Mouse (Mus musculus) stomach, embryonic 15.5 days (tissue): Measurements from ENCODE around the gene Atp8a2. TPM values are rescaled to one million over a fixed set of nuclear protein-coding genes. Genes with fewer than 3 reads are reported as not detected.

Experiments
- ATAC-seq: fragments of 200-750 bp; cut with Nextera tagmentation; 2 replicates; pipeline ENCODE4 v1.8.0; 2017; ENCODE audit warnings: low read depth, moderate number of reproducible peaks, moderate TSS enrichment; ENCODE audit not compliant: insufficient read depth, low FRiP score
- H3K27ac ChIP-seq: fragments of 300-500 bp; sonication (generic); 2 replicates; pipeline ENCODE4 v1.5.1; 2015; ENCODE audit warnings: mild to moderate bottlenecking, inconsistent platforms
- H3K27me3 ChIP-seq: fragments of 300-500 bp; sonication (generic); replicated peaks from 2 replicates; pipeline ENCODE4 v1.6.1; 2015; ENCODE audit warnings: inconsistent platforms
- H3K36me3 ChIP-seq: fragments of 300-500 bp; sonication (generic); 2 replicates; pipeline ENCODE4 v1.6.1; 2015; ENCODE audit warnings: inconsistent platforms
- H3K4me1 ChIP-seq: fragments of 300-500 bp; sonication (generic); 2 replicates; pipeline ENCODE4 v1.6.1; 2015; ENCODE audit warnings: inconsistent platforms
- H3K4me2 ChIP-seq: fragments of 300-500 bp; sonication (generic); 2 replicates; pipeline ENCODE4 v1.6.1; 2015; ENCODE audit warnings: mild to moderate bottlenecking, inconsistent platforms
- H3K4me3 ChIP-seq: fragments of 300-500 bp; sonication (generic); replicated peaks from 2 replicates; pipeline ENCODE4 v1.5.1; 2015; ENCODE audit warnings: inconsistent platforms
- H3K9ac ChIP-seq: fragments of 300-500 bp; sonication (generic); 2 replicates; pipeline ENCODE4 v1.6.1; 2015; ENCODE audit warnings: inconsistent platforms
- H3K9me3 ChIP-seq: fragments of 300-500 bp; sonication (generic); 2 replicates; pipeline ENCODE4 v1.6.1; 2016; ENCODE audit warnings: inconsistent platforms
- WGBS: fragments of 180-500 bp; shearing (Covaris S2); methylation state at CpG from one replicate; pipeline ENCODE4 v1.1.7; 2015; 5-methylcytosine and 5-hydroxymethylcytosine counted together
- polyA plus RNA-seq: library from polyadenylated mRNA; unstranded; fragments of >200 nt; fragmentation: Nextera tagmentation; extraction: Ambion mirVana; gene quantifications from 2 replicates; pipeline ENCODE4 v1.2.1, GENCODE M21; 2015

The Atp8a2 gene
- polyA plus RNA-seq, 1 experiment from 2014 or later, result 6.0 TPM

- no peak overlapping the region for H3K9ac ChIP-seq
- H3K9me3 ChIP-seq, result no peaks in the 10 kb centered on the region
- no peak for ATAC-seq
- H3K4me3 ChIP-seq, result no peak overlapping the region
- 89% methylated on average over 4 of the region's 4 CpGs for WGBS
- H3K27ac ChIP-seq, result no peak overlapping the region
- no peaks in the 10 kb centered on the region for H3K27me3 ChIP-seq
- H3K4me1 ChIP-seq, result no peaks in the 10 kb centered on the region
- no peak overlapping the region for H3K4me2 ChIP-seq
- H3K36me3 ChIP-seq, result no peaks in the 10 kb centered on the region
These were observed 58.6 kb downstream of the Atp8a2 start for GRCm38 (mm10) chr14:60138339-60138738.

- Histone ChIP-seq H3K36me3 (no peaks in the 10 kb centered on the region), H3K4me2 (no peak overlapping the region), H3K4me1 (no peaks in the 10 kb centered on the region), H3K27me3 (no peaks in the 10 kb centered on the region), H3K9ac (no peak overlapping the region), H3K9me3 (no peaks in the 10 kb centered on the region), H3K4me3 (no peak overlapping the region), H3K27ac (no peak overlapping the region)
- no peak for ATAC-seq
- 65% methylated on average over 6 of the region's 6 CpGs for WGBS
These were observed 59.2 kb downstream of the Atp8a2 start for GRCm38 (mm10) chr14:60137812-60138211.

- Histone ChIP-seq H3K9me3 (no peaks in the 10 kb centered on the region), H3K9ac (no peak overlapping the region), H3K4me1 (no peaks in the 10 kb centered on the region), H3K36me3 (no peaks in the 10 kb centered on the region), H3K4me3 (no peak overlapping the region), H3K27me3 (no peaks in the 10 kb centered on the region), H3K4me2 (no peak overlapping the region), H3K27ac (no peak overlapping the region)
- no peak for ATAC-seq
- WGBS, result 83% methylated on average over 4 of the region's 4 CpGs
These were observed 61.2 kb downstream of the Atp8a2 start for GRCm38 (mm10) chr14:60135801-60136200.

GRCm38 (mm10) chr14:60134720-60135119 is 62.3 kb downstream of the Atp8a2 start:
- no peak overlapping the region for H3K27ac ChIP-seq
- ATAC-seq, result no peak
- H3K4me3 ChIP-seq, result no peak overlapping the region
- no peaks in the 10 kb centered on the region for H3K9me3 ChIP-seq
- WGBS, result 73% methylated on average over 9 of the region's 9 CpGs
- H3K9ac ChIP-seq, result no peak overlapping the region
- no peaks in the 10 kb centered on the region for H3K4me1 ChIP-seq
- no peaks in the 10 kb centered on the region for H3K36me3 ChIP-seq
- H3K27me3 ChIP-seq, result no peaks in the 10 kb centered on the region
- no peak overlapping the region for H3K4me2 ChIP-seq

- H3K4me1 ChIP-seq, result no peaks in the 10 kb centered on the region
- H3K27me3 ChIP-seq, result no peaks in the 10 kb centered on the region
- no peaks in the 10 kb centered on the region for H3K36me3 ChIP-seq
- no peak overlapping the region for H3K9ac ChIP-seq
- no peak overlapping the region for H3K4me3 ChIP-seq
- H3K9me3 ChIP-seq, result no peaks in the 10 kb centered on the region
- H3K27ac ChIP-seq, result no peak overlapping the region
- ATAC-seq, result no peak
- 79% methylated on average over 9 of the region's 9 CpGs for WGBS
- H3K4me2 ChIP-seq, result no peak overlapping the region
These were observed 65.6 kb downstream of the Atp8a2 start for GRCm38 (mm10) chr14:60131196-60131876.

GRCm38 (mm10) chr14:60129564-60129963 is 67.4 kb downstream of the Atp8a2 start:
- Histone ChIP-seq H3K36me3 (no peaks in the 10 kb centered on the region), H3K9ac (no peak overlapping the region), H3K27me3 (no peaks in the 10 kb centered on the region), H3K27ac (no peak overlapping the region), H3K9me3 (no peaks in the 10 kb centered on the region), H3K4me1 (no peaks in the 10 kb centered on the region), H3K4me3 (no peak overlapping the region), H3K4me2 (no peak overlapping the region)
- ATAC-seq, result no peak
- WGBS, result 83% methylated on average over 5 of the region's 5 CpGs

- Histone ChIP-seq H3K27ac (no peak overlapping the region), H3K4me2 (no peak overlapping the region), H3K9ac (no peak overlapping the region), H3K9me3 (no peaks in the 10 kb centered on the region), H3K4me3 (no peak overlapping the region), H3K4me1 (no peaks in the 10 kb centered on the region), H3K27me3 (no peaks in the 10 kb centered on the region), H3K36me3 (no peaks in the 10 kb centered on the region)
- no peak for ATAC-seq
- 79% methylated on average over 9 of the region's 9 CpGs for WGBS
These were observed 71.8 kb downstream of the Atp8a2 start for GRCm38 (mm10) chr14:60125202-60125601.

GRCm38 (mm10) chr14:60121572-60121971 is 75.4 kb downstream of the Atp8a2 start:
- H3K4me3 ChIP-seq, result no peak overlapping the region
- H3K36me3 ChIP-seq, result no peaks in the 10 kb centered on the region
- WGBS, result 48% methylated on average over 10 of the region's 10 CpGs
- no peaks in the 10 kb centered on the region for H3K27me3 ChIP-seq
- H3K4me2 ChIP-seq, result no peak overlapping the region
- ATAC-seq, result no peak
- H3K27ac ChIP-seq, result no peak overlapping the region
- no peaks in the 10 kb centered on the region for H3K9me3 ChIP-seq
- H3K9ac ChIP-seq, result no peak overlapping the region
- H3K4me1 ChIP-seq, result no peaks in the 10 kb centered on the region

GRCm38 (mm10) chr14:60117792-60118585 is 79.0 kb downstream of the Atp8a2 start:
- WGBS, result 67% methylated on average over 9 of the region's 9 CpGs
- no peaks in the 10 kb centered on the region for H3K36me3 ChIP-seq
- H3K4me3 ChIP-seq, result no peak overlapping the region
- no peak overlapping the region for H3K4me2 ChIP-seq
- H3K27ac ChIP-seq, result no peak overlapping the region
- no peak for ATAC-seq
- no peaks in the 10 kb centered on the region for H3K4me1 ChIP-seq
- no peak overlapping the region for H3K9ac ChIP-seq
- no peaks in the 10 kb centered on the region for H3K27me3 ChIP-seq
- H3K9me3 ChIP-seq, result no peaks in the 10 kb centered on the region

- Histone ChIP-seq H3K9ac (no peak overlapping the region), H3K4me2 (peak overlapping the region; percentile 64), H3K27me3 (no peaks in the 10 kb centered on the region), H3K4me1 (0 out of 2 replicates have a peak, but pooled peaks cover 6% of the 10 kb centered on the region), H3K27ac (no peak overlapping the region), H3K4me3 (peak overlapping the region; percentile 34), H3K36me3 (no peaks in the 10 kb centered on the region), H3K9me3 (no peaks in the 10 kb centered on the region)
- ATAC-seq, result peak; percentile 76; the same call in 1 of the 2 replicates
- 17% methylated on average over 18 of the region's 33 CpGs for WGBS
These were observed 109.9 kb downstream of the Atp8a2 start for GRCm38 (mm10) chr14:60086808-60087725.

GRCm38 (mm10) chr14:60086254-60086807 is 110.6 kb downstream of the Atp8a2 start:
- ATAC-seq, result no peak
- H3K27ac ChIP-seq, result no peak overlapping the region

More at GRCm38 (mm10) chr14:60086254-60086807, 110.6 kb downstream of the Atp8a2 start:
- Histone ChIP-seq H3K4me2 (peak overlapping the region; percentile 64), H3K27me3 (no peaks in the 10 kb centered on the region), H3K9me3 (no peaks in the 10 kb centered on the region), H3K36me3 (no peaks in the 10 kb centered on the region), H3K4me1 (0 out of 2 replicates have a peak, but pooled peaks cover 6% of the 10 kb centered on the region), H3K4me3 (peak overlapping the region; percentile 34), H3K9ac (no peak overlapping the region)
- WGBS, result 3% methylated on average over 21 of the region's 21 CpGs
